Mouse (Mus musculus): Measurements from ENCODE around the gene Ccdc12. TPM values are rescaled to one million over a fixed set of nuclear protein-coding genes. Genes with fewer than 3 reads are reported as not detected.
"Not testable (repeated sequence)": the region's sequence is repeated elsewhere in the genome, so short reads cannot be mapped to it uniquely, and the experiment has no call there.

Ccdc12 gene
- polyA plus RNA-seq, 1 experiment from 2014 or later = 134 TPM

DNA sequence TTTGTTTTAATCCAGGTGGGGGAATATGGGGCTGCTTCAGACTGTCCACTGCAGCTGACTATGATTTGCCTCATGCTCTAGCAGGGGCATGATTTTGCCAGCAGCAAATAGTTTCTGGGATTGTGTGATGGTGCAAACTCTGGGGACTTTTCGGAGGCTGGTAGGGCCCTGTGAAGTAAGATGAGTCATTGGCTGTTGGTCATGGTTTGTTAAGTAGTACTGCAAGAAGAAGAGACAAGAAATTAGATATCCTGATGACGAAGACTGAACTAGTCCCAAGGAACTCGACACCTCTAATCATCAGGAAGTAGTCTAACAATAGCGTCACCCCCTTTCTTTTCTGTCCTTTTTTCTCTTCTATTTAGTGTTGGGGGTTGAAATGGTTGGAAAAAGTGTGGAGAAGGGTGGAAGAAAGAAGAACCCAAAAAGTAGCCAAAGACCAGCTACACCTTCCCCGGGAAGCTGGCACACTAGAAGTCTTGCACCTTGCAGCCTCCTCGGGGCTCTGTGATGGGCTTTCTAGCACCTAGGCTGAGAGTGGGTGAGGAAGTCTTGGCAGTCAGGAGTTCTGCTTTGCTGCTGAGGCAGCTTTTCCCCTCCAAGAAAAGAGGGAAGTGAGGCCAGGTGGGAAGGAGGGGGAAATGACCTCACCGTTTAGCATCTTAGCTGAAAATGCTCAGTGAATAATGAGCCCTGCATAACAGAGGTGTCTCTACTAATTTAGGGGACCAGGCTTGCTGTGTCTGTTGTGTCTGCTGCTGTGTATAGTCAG is 24.6 kb downstream of the Ccdc12 start:
- no peak overlapping the region for H3K4me3 ChIP-seq (ENCODE audit: low read depth, low read length)
- H3K4me1 ChIP-seq (ENCODE audit: control insufficient read depth, insufficient read depth, low read length) = peaks cover 6% of the 10 kb centered on the region; the same call in 1 of the 2 replicates
- no peak overlapping the region for H3K9ac ChIP-seq (ENCODE audit: low read length)
- no peaks in the 10 kb centered on the region for H3K9me3 ChIP-seq (ENCODE audit: control insufficient read depth, low read length)
- WGBS = 81% methylated on average over 7 of the region's 7 CpGs
- DNase-seq (ENCODE audit: low spot score) (no peak), ATAC-seq (ENCODE audit: insufficient read depth, low FRiP score, low TSS enrichment) (no peak)
- H3K27me3 ChIP-seq (ENCODE audit: control insufficient read depth, insufficient read depth, low read length) = no peaks in the 10 kb centered on the region
- no peaks in the 10 kb centered on the region for H3K36me3 ChIP-seq (ENCODE audit: control insufficient read depth, insufficient read depth, low read length)
- 0 out of 2 replicates have a peak overlapping the region, but pooled peaks have one; percentile 10 for H3K27ac ChIP-seq (ENCODE audit: low read depth, low read length)
- H3K4me2 ChIP-seq (ENCODE audit: low read depth) = no peak overlapping the region

DNA sequence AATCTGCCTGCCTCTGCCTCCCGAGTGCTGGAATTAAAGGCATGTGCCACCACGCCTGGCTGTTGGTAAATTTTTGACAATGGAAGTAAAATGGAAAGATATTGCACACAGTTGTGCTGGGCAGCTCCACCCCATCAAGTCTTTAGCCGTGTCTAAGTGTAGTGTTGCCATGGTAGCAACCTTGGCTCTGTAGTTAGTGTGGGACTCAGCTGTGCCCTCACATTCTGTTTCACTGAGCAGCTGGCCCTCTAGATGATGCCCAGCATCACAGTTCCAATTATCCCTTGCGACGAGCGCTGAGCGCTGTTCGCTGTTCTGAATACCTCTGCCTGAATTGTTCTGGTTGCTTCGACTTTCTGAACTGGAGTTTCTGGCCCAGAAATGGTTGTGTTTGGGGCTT is 25.5 kb downstream of the Ccdc12 start:
- Histone ChIP-seq H3K4me1 (ENCODE audit: control insufficient read depth, insufficient read depth, low read length) (peaks cover 6% of the 10 kb centered on the region; the same call in 1 of the 2 replicates), H3K9ac (ENCODE audit: low read length) (no peak overlapping the region), H3K27me3 (ENCODE audit: control insufficient read depth, insufficient read depth, low read length) (no peaks in the 10 kb centered on the region), H3K4me3 (ENCODE audit: low read depth, low read length) (no peak overlapping the region), H3K4me2 (ENCODE audit: low read depth) (no peak overlapping the region), H3K27ac (ENCODE audit: low read depth, low read length) (peak overlapping the region; percentile 54), H3K36me3 (ENCODE audit: control insufficient read depth, insufficient read depth, low read length) (no peaks in the 10 kb centered on the region), H3K9me3 (ENCODE audit: control insufficient read depth, low read length) (no peaks in the 10 kb centered on the region)
- 59% methylated on average over 9 of the region's 9 CpGs for WGBS
- DNase-seq (ENCODE audit: low spot score) = peak; percentile 39
- peak; percentile 71 for ATAC-seq (ENCODE audit: insufficient read depth, low FRiP score, low TSS enrichment)

DNA sequence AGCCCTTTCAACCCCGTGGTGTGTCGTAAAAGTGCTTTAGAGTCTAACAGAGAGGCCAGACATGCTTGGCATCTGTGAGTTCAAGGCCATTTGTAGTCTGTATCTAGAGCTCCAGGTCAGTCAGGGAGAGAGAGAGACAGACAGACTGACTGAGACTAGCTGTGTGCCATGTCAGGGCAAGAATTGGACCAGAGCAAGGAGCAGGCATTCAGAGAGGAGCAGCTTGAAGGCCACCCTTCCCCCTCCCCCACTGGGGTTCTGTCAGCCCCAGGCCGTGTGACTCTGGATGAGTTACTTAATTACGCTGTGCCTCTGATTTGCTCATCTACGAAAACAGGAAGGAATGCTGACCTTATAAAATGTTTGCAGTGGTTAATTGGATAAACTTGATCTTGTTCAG is 26.0 kb downstream of the Ccdc12 start:
- DNase-seq (ENCODE audit: low spot score) (no peak), ATAC-seq (ENCODE audit: insufficient read depth, low FRiP score, low TSS enrichment) (no peak)
- H3K27ac ChIP-seq (ENCODE audit: low read depth, low read length) = peak overlapping the region; percentile 54
- H3K4me1 ChIP-seq (ENCODE audit: control insufficient read depth, insufficient read depth, low read length) = peaks cover 6% of the 10 kb centered on the region; the same call in 1 of the 2 replicates
- no peak overlapping the region for H3K4me3 ChIP-seq (ENCODE audit: low read depth, low read length)
- no peaks in the 10 kb centered on the region for H3K27me3 ChIP-seq (ENCODE audit: control insufficient read depth, insufficient read depth, low read length)
- no peak overlapping the region for H3K9ac ChIP-seq (ENCODE audit: low read length)
- no peak overlapping the region for H3K4me2 ChIP-seq (ENCODE audit: low read depth)
- no peaks in the 10 kb centered on the region for H3K9me3 ChIP-seq (ENCODE audit: control insufficient read depth, low read length)
- H3K36me3 ChIP-seq (ENCODE audit: control insufficient read depth, insufficient read depth, low read length) = no peaks in the 10 kb centered on the region
- 50% methylated on average over 5 of the region's 5 CpGs for WGBS

DNA sequence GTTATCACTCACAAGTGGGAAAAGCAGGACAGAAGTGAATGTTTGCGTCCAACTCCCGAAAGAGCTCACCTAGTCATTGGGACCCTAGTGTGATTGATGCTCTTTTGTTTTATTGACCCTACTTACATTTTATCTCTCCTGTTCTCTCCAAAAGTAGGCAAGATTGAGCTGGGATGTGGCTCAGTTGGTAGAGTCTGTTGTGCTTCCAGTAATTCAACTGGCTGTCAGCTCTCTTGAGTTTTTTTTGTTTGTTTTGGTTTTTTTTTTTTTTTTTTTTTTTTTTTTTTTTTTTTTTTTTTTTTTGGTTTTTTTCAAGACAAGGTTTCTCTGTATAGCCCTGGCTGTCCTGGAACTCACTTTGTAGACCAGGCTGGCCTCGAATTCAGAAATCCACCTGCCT is 26.4 kb downstream of the Ccdc12 start:
- not testable (repeated sequence) for DNase-seq (ENCODE audit: low spot score); H3K4me1 ChIP-seq (ENCODE audit: control insufficient read depth, insufficient read depth, low read length); H3K27ac ChIP-seq (ENCODE audit: low read depth, low read length); H3K4me2 ChIP-seq (ENCODE audit: low read depth); ATAC-seq (ENCODE audit: insufficient read depth, low FRiP score, low TSS enrichment); H3K36me3 ChIP-seq (ENCODE audit: control insufficient read depth, insufficient read depth, low read length); H3K27me3 ChIP-seq (ENCODE audit: control insufficient read depth, insufficient read depth, low read length); H3K4me3 ChIP-seq (ENCODE audit: low read depth, low read length); H3K9ac ChIP-seq (ENCODE audit: low read length); H3K9me3 ChIP-seq (ENCODE audit: control insufficient read depth, low read length)
- 83% methylated on average over 3 of the region's 3 CpGs for WGBS

DNA sequence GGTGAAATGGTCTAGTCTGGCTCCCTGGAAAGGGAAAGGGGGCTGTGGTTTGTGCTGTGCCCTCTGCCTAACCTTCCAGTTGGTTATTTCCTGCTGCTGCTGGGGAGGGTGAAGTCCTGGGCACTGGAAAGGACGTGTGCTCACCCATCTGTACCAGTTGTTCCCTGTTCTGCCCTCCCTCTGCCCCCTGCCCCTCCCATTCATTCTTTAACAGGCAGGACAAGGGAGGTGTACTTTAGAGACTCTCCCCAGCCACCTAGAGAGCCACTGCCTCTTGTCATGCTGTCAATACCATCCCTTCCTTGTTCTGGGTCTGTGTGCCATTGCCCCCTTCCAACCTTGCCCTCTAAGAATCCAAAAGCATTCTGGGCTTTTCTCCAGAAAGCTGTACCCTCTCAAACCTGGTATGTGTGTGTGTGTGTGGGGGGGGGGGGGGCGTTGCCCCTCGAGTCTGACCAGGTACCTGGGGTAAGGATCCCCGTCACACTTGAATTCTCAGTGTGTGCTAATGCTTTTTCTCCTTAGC is 27.3 kb downstream of the Ccdc12 start:
- H3K27me3 ChIP-seq (ENCODE audit: control insufficient read depth, insufficient read depth, low read length) = no peaks in the 10 kb centered on the region
- 85% methylated on average over 4 of the region's 4 CpGs for WGBS
- no peak overlapping the region for H3K27ac ChIP-seq (ENCODE audit: low read depth, low read length)

DNA sequence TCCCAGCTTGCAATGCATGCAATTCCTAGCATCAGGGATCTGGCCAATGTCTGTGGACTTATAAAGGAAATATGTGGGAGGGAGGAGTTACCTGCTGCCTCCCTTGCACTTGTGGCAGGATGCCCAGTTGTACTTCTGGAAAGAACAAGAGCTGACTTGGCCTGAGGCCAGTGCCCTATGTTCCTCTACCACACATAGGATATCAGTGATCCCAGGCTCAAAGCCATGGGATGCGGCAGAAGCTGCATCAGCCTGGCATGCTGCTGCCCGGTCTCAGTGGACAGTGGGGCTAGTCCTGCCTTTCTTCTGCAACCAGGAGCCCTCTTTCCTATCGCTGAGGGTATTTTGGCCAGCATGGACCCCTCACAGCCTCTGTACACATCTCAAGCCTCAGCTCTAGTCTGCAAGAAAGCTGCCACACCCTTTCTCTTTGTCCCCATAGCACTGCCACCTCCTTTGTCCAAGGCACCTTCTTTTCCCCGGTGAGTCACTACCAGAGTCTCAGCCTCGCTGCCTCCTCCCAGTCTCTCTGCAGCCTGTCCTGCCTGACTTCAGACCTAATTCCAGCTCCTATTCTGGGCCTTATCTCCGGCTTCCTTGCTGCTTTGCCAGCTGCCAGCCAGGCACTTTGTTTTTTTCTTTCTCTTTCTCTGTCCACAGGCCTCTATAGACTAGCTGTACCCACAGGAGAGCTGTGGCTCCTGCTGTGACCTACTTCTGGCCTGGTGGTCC is 28.0 kb downstream of the Ccdc12 start:
- no peak for DNase-seq (ENCODE audit: low spot score)
- H3K27ac ChIP-seq (ENCODE audit: low read depth, low read length) = no peak overlapping the region
- H3K4me3 ChIP-seq (ENCODE audit: low read depth, low read length) = no peak overlapping the region
- H3K9me3 ChIP-seq (ENCODE audit: control insufficient read depth, low read length) = no peaks in the 10 kb centered on the region
- no peaks in the 10 kb centered on the region for H3K36me3 ChIP-seq (ENCODE audit: control insufficient read depth, insufficient read depth, low read length)
- H3K9ac ChIP-seq (ENCODE audit: low read length) = no peak overlapping the region
- no peaks in the 10 kb centered on the region for H3K27me3 ChIP-seq (ENCODE audit: control insufficient read depth, insufficient read depth, low read length)
- 90% methylated on average over 6 of the region's 6 CpGs for WGBS
- peaks cover 6% of the 10 kb centered on the region; the same call in 1 of the 2 replicates for H3K4me1 ChIP-seq (ENCODE audit: control insufficient read depth, insufficient read depth, low read length)
- no peak for ATAC-seq (ENCODE audit: insufficient read depth, low FRiP score, low TSS enrichment)
- H3K4me2 ChIP-seq (ENCODE audit: low read depth) = no peak overlapping the region

More for the DNA sequence above, 27.3 kb downstream of the Ccdc12 start:
- Histone ChIP-seq H3K4me1 (ENCODE audit: control insufficient read depth, insufficient read depth, low read length) (peaks cover 6% of the 10 kb centered on the region; the same call in 1 of the 2 replicates), H3K9me3 (ENCODE audit: control insufficient read depth, low read length) (no peaks in the 10 kb centered on the region), H3K36me3 (ENCODE audit: control insufficient read depth, insufficient read depth, low read length) (no peaks in the 10 kb centered on the region), H3K9ac (ENCODE audit: low read length) (no peak overlapping the region), H3K4me3 (ENCODE audit: low read depth, low read length) (no peak overlapping the region), H3K4me2 (ENCODE audit: low read depth) (no peak overlapping the region)
- ATAC-seq (ENCODE audit: insufficient read depth, low FRiP score, low TSS enrichment) (no peak), DNase-seq (ENCODE audit: low spot score) (no peak)

DNA sequence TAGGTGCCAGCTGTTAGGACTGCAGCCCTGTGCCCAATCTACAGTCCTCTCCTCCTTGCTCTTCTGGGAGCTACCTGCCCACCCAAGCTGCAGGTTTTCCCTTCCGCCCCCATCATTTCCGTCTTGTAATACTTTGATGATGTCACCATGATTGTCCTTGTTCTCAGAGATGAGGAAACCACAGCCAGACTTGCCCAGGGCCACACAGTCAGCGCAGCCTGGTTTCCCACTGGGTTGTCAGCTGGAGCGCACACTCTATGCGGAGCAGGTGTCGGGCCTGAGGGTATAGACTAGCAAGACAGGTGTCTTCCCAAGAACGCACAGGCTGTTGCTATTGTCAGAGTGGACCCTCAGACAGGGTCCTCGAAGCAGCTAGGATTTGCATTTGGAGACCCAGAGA is 28.9 kb downstream of the Ccdc12 start:
- no peaks in the 10 kb centered on the region for H3K36me3 ChIP-seq (ENCODE audit: control insufficient read depth, insufficient read depth, low read length)
- no peak overlapping the region; the same call in 1 of the 2 replicates for H3K9ac ChIP-seq (ENCODE audit: low read length)
- no peak overlapping the region for H3K27ac ChIP-seq (ENCODE audit: low read depth, low read length)
- H3K27me3 ChIP-seq (ENCODE audit: control insufficient read depth, insufficient read depth, low read length) = no peaks in the 10 kb centered on the region
- peaks cover 6% of the 10 kb centered on the region; the same call in 1 of the 2 replicates for H3K4me1 ChIP-seq (ENCODE audit: control insufficient read depth, insufficient read depth, low read length)
- H3K4me2 ChIP-seq (ENCODE audit: low read depth) = no peak overlapping the region
- no peak overlapping the region for H3K4me3 ChIP-seq (ENCODE audit: low read depth, low read length)
- H3K9me3 ChIP-seq (ENCODE audit: control insufficient read depth, low read length) = no peaks in the 10 kb centered on the region
- no peak for DNase-seq (ENCODE audit: low spot score)
- WGBS = 80% methylated on average over 8 of the region's 8 CpGs
- ATAC-seq (ENCODE audit: insufficient read depth, low FRiP score, low TSS enrichment) = no peak

DNA sequence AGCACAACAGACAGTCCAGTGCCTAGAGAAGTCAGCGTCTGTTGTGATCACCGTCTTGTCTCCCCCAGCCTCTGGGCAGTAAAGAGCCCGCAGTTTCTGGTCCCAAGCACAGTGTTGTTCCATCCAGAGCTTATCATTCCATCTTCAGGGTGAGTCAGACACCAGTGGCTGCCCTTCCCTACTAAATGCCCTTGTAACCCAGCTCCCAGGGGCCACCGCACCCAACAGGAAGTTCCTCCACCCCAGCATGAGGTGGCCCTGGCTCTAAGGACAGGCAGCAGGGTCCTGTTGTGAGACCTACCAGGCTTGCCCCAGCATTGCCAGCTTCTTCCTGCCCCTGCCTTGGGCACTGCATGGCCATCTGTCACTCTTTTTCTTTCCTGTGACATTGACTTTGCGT is 29.3 kb downstream of the Ccdc12 start:
- Histone ChIP-seq H3K9me3 (ENCODE audit: control insufficient read depth, low read length) (no peaks in the 10 kb centered on the region), H3K4me1 (ENCODE audit: control insufficient read depth, insufficient read depth, low read length) (peaks cover 6% of the 10 kb centered on the region; the same call in 1 of the 2 replicates), H3K27ac (ENCODE audit: low read depth, low read length) (no peak overlapping the region; the same call in 1 of the 2 replicates), H3K4me3 (ENCODE audit: low read depth, low read length) (no peak overlapping the region), H3K9ac (ENCODE audit: low read length) (no peak overlapping the region; the same call in 1 of the 2 replicates), H3K4me2 (ENCODE audit: low read depth) (no peak overlapping the region), H3K27me3 (ENCODE audit: control insufficient read depth, insufficient read depth, low read length) (no peaks in the 10 kb centered on the region), H3K36me3 (ENCODE audit: control insufficient read depth, insufficient read depth, low read length) (no peaks in the 10 kb centered on the region)
- 79% methylated on average over 5 of the region's 5 CpGs for WGBS
- no peak for ATAC-seq (ENCODE audit: insufficient read depth, low FRiP score, low TSS enrichment)
- no peak for DNase-seq (ENCODE audit: low spot score)

Data from neural tube, embryonic 11.5 days (tissue).